16 mouse cellular contexts compared by ENCODE assay signal in the genomic region with DNA sequence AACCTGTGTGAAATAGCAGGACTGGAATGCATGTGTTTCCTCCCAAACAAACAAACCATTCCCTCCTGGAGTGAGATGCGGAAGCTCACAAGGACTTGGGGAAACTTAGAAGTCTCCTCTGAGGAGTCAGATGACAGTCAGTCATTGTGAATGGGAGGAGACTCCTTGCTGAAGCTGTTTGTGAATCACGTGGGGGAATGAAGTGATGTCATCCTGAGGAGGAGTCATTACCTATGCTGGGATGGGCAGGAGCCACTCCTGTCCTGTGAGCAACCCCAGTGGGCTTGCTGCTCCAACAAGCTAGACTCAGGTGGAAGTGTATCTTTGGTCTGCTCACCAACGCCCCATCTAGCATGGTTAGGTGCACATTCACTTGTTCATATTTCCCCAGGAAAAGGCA.
DNase-seq lines count a peak whose midpoint lies in the region; ATAC-seq and TF ChIP-seq lines count a peak whose summit lies in the region.
"Had no signal": no experiment of that assay in that cellular context is flagged by ENCODE, and none has a peak within 500 bp of the region (broad histone marks: within the 10 kb centered on the region; RNA-seq: fewer than 3 reads in every experiment).

No protein-coding gene starts in this region.

- 39% methylated on average over 3 of the region's 3 CpGs for WGBS in intestine, embryonic 14.5 days
- WGBS in stomach, embryonic 16.5 days, result 42% methylated on average over 3 of the region's 3 CpGs
- WGBS in forebrain, embryonic 16.5 days, result 56% methylated on average over 3 of the region's 3 CpGs

- no peak overlapping the region for H3K9ac ChIP-seq in ES-E14 (ENCODE audit: insufficient read depth, low read depth, low read length, poor library complexity, severe bottlenecking)
- no peak overlapping the region for H3K9ac ChIP-seq in intestine, embryonic 14.5 days (ENCODE audit: low read length)
- no peak overlapping the region for H3K9ac ChIP-seq in stomach, embryonic 16.5 days (ENCODE audit: low read length)
- H3K9ac ChIP-seq in forebrain, embryonic 16.5 days (replicated peaks; ENCODE audit: low read depth, low read length), result no peak overlapping the region
- H3K9ac ChIP-seq: hindbrain, embryonic 12.5 days; liver, embryonic 13.5 days; neural tube, embryonic 15.5 days had no signal

- peak; percentile 9 for DNase-seq in kidney, postnatal 14 days
- no peak for DNase-seq in kidney, adult 9 months
- peak; percentile 53 for DNase-seq in ES-E14 (ENCODE audit: low read depth, low spot score)
- no peak for DNase-seq in intestine, embryonic 14.5 days (ENCODE audit: low spot score)
- DNase-seq in neural tube, embryonic 10.5 days (ENCODE audit: extremely low spot score, low spot score), result no peak
- DNase-seq in right cerebral cortex, adult 18-20 months, result no peak
- DNase-seq: adrenal gland, postnatal 25 days; cerebellum, adult 11 months; layer of hippocampus, adult 9-11 months; liver, embryonic 13.5 days; thymus, adult 18-20 months had no signal

- in situ Hi-C loops in ES-E14 (cut with MboI; ENCODE audit: low sequenced_read_pairs in 2 of 2, unreplicated experiment in 2 of 2), result no loop called here

- ATAC-seq in intestine, embryonic 14.5 days (replicated peaks; ENCODE audit: low FRiP score, low TSS enrichment, low read depth), result 0 out of 2 replicates have a peak, but pooled peaks have one; percentile 40
- peak; percentile 71; the same call in 1 of the 2 replicates for ATAC-seq in stomach, embryonic 16.5 days (ENCODE audit: insufficient read depth, low FRiP score)
- ATAC-seq in forebrain, embryonic 16.5 days, result no peak

- H3K4me1 ChIP-seq in ES-E14 (ENCODE audit: control insufficient read depth in 2 of 2, insufficient read depth in 2 of 2, low read length in 2 of 2, poor library complexity in 1 of 2), result peaks cover 0 to 5% of the 10 kb centered on the region in 2 experiments; a peak in 1 of 4 replicates
- 0 out of 2 replicates have a peak, but pooled peaks cover 5% of the 10 kb centered on the region for H3K4me1 ChIP-seq in intestine, embryonic 14.5 days (replicated peaks; ENCODE audit: control insufficient read depth, insufficient read depth, low read length)
- peaks cover 14% of the 10 kb centered on the region for H3K4me1 ChIP-seq in stomach, embryonic 16.5 days (ENCODE audit: control insufficient read depth, insufficient read depth, low read length)
- H3K4me1 ChIP-seq in forebrain, embryonic 16.5 days (replicated peaks; ENCODE audit: control insufficient read depth, insufficient read depth, low read length), result 0 out of 2 replicates have a peak, but pooled peaks cover 2% of the 10 kb centered on the region
- H3K4me1 ChIP-seq: hindbrain, embryonic 12.5 days; liver, embryonic 13.5 days had no signal

- no peaks in the 10 kb centered on the region for H3K27me3 ChIP-seq in intestine, embryonic 14.5 days (replicated peaks; ENCODE audit: control insufficient read depth, insufficient read depth, low read length)
- H3K27me3 ChIP-seq in stomach, embryonic 16.5 days (ENCODE audit: control insufficient read depth, insufficient read depth, low read length), result no peaks in the 10 kb centered on the region
- no peaks in the 10 kb centered on the region for H3K27me3 ChIP-seq in forebrain, embryonic 16.5 days (replicated peaks; ENCODE audit: control insufficient read depth, insufficient read depth, low read length)
- H3K27me3 ChIP-seq: hindbrain, embryonic 12.5 days; liver, embryonic 13.5 days; neural tube, embryonic 15.5 days had no signal

- H3K4me3 ChIP-seq in ES-E14 (ENCODE audit: insufficient read depth in 1 of 2, low read depth in 1 of 2, low read length in 2 of 2, poor library complexity in 1 of 2, severe bottlenecking in 1 of 2), result no peak overlapping the region
- no peak overlapping the region for H3K4me3 ChIP-seq in intestine, embryonic 14.5 days (ENCODE audit: low read depth, low read length)
- no peak overlapping the region for H3K4me3 ChIP-seq in stomach, embryonic 16.5 days (replicated peaks; ENCODE audit: low read length)
- H3K4me3 ChIP-seq in forebrain, embryonic 16.5 days (replicated peaks; ENCODE audit: low read length), result no peak overlapping the region
- H3K4me3 ChIP-seq: erythroblast, embryonic 14.5 days; hindbrain, embryonic 12.5 days; liver, embryonic 13.5 days; neural tube, embryonic 15.5 days had no signal

- H3K9me3 ChIP-seq in ES-E14 (ENCODE audit: control insufficient read depth, insufficient read depth, low read depth, low read length), result no peaks in the 10 kb centered on the region
- H3K9me3 ChIP-seq in intestine, embryonic 14.5 days (ENCODE audit: control insufficient read depth, low read length), result no peaks in the 10 kb centered on the region
- no peaks in the 10 kb centered on the region for H3K9me3 ChIP-seq in stomach, embryonic 16.5 days (replicated peaks; ENCODE audit: control insufficient read depth, low read length)
- no peaks in the 10 kb centered on the region for H3K9me3 ChIP-seq in forebrain, embryonic 16.5 days (ENCODE audit: control insufficient read depth, low read length)
- H3K9me3 ChIP-seq: hindbrain, embryonic 12.5 days; liver, embryonic 13.5 days; neural tube, embryonic 15.5 days had no signal

- no peak overlapping the region for H3K4me2 ChIP-seq in intestine, embryonic 14.5 days (ENCODE audit: low read length)
- no peak overlapping the region for H3K4me2 ChIP-seq in stomach, embryonic 16.5 days (ENCODE audit: low read depth, low read length)
- H3K4me2 ChIP-seq in forebrain, embryonic 16.5 days (ENCODE audit: low read length), result no peak overlapping the region
- H3K4me2 ChIP-seq: hindbrain, embryonic 12.5 days; liver, embryonic 13.5 days; neural tube, embryonic 15.5 days had no signal

- no peaks in the 10 kb centered on the region for H3K36me3 ChIP-seq in ES-E14 (ENCODE audit: control insufficient read depth, insufficient read depth, low read length, poor library complexity, severe bottlenecking)
- no peaks in the 10 kb centered on the region for H3K36me3 ChIP-seq in intestine, embryonic 14.5 days (ENCODE audit: control insufficient read depth, insufficient read depth, low read length)
- no peaks in the 10 kb centered on the region for H3K36me3 ChIP-seq in stomach, embryonic 16.5 days (ENCODE audit: control insufficient read depth, insufficient read depth, low read length)
- no peaks in the 10 kb centered on the region for H3K36me3 ChIP-seq in forebrain, embryonic 16.5 days (ENCODE audit: control insufficient read depth, insufficient read depth)
- H3K36me3 ChIP-seq: hindbrain, embryonic 12.5 days; liver, embryonic 13.5 days; neural tube, embryonic 15.5 days had no signal

- H3K27ac ChIP-seq in ES-E14 (ENCODE audit: insufficient read depth, low read depth, low read length, poor library complexity, severe bottlenecking), result no peak overlapping the region
- H3K27ac ChIP-seq in intestine, embryonic 14.5 days (ENCODE audit: low read depth), result no peak overlapping the region
- peak overlapping the region; percentile 32; the same call in 1 of the 2 replicates for H3K27ac ChIP-seq in stomach, embryonic 16.5 days (ENCODE audit: low read length)
- no peak overlapping the region for H3K27ac ChIP-seq in forebrain, embryonic 16.5 days (ENCODE audit: low read length)
- H3K27ac ChIP-seq: hindbrain, embryonic 12.5 days; liver, embryonic 13.5 days; neural tube, embryonic 15.5 days had no signal

TF ChIP-seq in ES-E14, 5 proteins besides CTCF, POLR2A, EP300 and RAD21:
- TF ChIP-seq ZNF384 (IDR thresholded peaks at IDR 0.05; ENCODE audit: low read depth, low read length), result no peak
- no peak for TF ChIP-seq CHD2 (IDR thresholded peaks at IDR 0.05; ENCODE audit: low read depth, low read length)
- TF ChIP-seq HCFC1 (IDR thresholded peaks at IDR 0.05; ENCODE audit: borderline replicate concordance, insufficient read depth, low read length), result no peak
- TF ChIP-seq ZC3H11A (IDR thresholded peaks at IDR 0.05; ENCODE audit: borderline replicate concordance, low read depth, low read length), result no peak
- no peak for TF ChIP-seq MAFK (IDR thresholded peaks at IDR 0.05; ENCODE audit: insufficient read depth, low read depth, low read length)

Comparison
In these comparisons a context has a peak if more than half of its experiments do, and no peak if none do; other contexts are left out.
1. DNase-seq: peak in kidney, postnatal 14 days (single experiment) and ES-E14 (single experiment); none in kidney, adult 9 months (single experiment), intestine, embryonic 14.5 days (single experiment), neural tube, embryonic 10.5 days (single experiment) and right cerebral cortex, adult 18-20 months (single experiment).